Mouse (Mus musculus): ENCODE measurements around the gene Vpreb1.
"Not testable (repeated sequence)": the region's sequence is repeated elsewhere in the genome, so short reads cannot be mapped to it uniquely, and the experiment has no call there.

Gene Vpreb1

DNA sequence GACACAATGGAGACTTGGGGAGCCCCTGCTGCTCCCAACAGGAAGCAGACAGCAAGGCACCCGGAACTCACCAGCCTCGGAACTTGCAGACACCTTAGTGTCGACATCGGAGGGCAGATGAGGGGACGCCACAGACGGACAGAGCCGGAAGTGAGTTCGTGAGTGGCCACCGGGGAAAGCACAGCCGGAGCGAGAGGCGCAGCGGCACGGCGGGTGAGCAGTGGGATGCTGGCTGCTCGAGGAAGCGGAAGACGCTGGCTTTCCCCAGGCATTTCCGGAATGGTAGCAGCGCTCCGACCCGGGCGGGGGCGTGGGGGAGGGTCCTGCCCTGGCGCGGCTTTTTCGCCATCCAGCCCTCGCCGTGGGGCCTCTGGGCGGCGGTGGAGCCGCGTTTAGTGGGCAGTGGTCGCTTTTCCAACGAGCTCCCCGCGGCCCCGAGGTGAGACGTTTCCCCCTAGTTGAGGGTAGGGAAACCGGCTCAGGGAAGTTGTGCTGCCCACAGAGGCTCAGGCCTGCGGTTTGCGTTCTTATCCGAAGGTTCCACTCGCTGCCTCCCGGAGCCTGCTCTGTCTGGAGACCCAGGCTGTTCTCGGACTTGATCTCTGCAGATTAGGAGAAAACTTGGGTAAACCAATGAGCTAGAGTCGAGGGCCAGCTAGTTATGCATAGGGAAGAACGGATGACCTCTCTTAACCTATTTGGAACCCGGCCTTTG is at the start of gene Vpreb1, which contains the start of gene Top3b:
TSS of gene Vpreb1 (minus strand) at position 227 of the 715 bp plus-strand sequence.
TSS of gene Top3b (plus strand) at position 120 of the 715 bp plus-strand sequence.
- DNase-seq (ENCODE audit: low spot score in 2 of 2) = peak; percentile 89 to 90

DNA sequence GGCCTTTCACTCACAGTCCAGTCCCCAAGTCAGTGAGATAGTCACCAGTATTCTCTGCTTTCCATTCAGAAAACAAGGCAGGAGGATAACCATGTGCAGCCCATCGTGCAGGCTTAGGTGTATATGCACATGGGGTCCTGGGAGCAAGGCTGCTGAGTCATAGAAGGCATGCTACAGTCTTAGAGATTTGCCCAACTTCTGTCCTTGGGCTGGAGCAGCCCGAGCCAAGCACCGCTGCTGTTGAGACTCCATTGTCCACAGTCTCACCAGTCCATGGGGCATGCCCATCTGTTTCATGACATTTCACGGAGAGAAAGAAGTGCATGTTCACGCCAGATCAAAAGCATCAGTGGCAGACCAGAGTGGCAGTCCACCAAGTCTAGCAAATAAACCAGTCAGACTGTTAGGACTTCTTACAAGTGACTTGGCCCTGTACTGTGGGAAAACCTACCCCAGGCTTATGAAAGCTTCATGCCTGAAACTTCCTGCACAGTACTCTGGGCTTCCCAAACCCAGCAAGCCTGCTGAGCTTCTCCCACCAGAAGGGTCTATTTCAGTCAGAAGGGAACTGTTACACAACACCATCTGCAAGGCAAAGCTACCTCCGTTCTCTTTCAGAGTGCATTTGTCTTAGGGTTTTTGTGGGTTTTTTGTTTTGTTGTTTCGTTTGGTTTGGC is 47.9 kb upstream of the Vpreb1 start:
- DNase-seq (ENCODE audit: low spot score in 2 of 2) = no peak

DNA sequence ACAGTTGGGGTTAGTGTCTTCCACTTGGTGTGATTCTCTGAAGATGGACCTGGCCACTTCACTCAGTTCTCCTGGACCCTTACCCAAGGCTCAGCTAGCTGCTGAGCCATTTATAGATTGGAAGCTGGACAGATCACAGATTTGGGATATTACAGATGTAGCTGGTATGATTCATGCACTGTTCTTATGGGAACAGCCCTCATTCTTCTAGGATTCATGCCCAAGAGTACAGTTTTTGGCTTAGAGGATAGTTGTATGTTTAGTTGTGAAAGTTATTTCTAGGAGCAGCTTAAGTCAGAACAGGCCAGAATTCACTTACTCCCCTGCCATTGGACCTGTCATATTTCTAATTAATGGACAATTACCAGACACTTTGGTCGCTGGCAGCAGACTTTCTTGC is 42.8 kb upstream of the Vpreb1 start:
- DNase-seq (ENCODE audit: low spot score in 2 of 2) = no peak

DNA sequence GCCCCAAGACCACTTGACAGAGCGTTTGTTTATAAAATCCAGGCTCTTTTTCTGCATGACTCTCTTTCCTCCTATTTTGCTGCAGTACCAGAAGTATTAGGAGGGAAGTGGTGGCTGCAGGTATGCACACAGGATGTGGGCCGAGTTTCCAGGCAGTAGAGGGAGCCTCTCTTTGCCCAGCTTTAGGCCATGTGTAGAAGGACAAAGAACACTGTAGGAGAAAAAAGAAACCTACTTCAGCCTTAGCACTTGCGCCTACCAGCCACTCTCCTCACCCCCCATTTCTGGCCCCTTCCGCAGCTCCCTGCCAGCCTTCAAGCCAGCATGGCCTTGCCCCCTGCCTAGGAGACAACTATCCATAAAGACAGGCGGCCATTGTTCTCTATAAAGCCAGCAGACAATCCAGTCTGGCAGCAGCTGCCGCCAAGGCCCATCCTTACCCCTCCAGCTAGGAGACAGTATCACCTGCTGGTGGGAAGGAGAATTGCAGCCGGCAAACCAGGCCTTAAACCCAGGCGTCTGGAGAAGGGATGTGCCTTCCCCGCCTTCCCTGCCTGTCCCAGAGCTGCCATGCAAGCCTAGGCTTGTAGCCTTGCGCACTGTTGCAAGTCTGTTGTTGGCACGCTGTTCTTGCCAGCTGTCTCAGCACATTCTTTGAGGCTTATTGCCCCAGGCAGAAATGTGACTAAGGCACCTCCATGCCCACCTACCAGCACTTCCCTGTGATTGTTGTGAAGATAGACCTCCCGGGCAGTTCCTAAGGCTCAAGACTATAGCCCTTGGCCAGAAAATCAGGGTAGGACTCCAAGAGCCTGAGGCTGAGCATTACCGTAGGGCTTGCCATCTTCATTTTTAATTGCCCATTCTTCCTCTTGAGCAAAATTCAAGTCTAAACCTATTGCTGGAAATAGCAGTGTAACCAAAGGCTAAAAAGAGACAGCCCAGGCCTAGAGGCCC is 41.3 kb upstream of the Vpreb1 start:
- DNase-seq (ENCODE audit: low spot score in 2 of 2) = peak; percentile 68 to 74

DNA sequence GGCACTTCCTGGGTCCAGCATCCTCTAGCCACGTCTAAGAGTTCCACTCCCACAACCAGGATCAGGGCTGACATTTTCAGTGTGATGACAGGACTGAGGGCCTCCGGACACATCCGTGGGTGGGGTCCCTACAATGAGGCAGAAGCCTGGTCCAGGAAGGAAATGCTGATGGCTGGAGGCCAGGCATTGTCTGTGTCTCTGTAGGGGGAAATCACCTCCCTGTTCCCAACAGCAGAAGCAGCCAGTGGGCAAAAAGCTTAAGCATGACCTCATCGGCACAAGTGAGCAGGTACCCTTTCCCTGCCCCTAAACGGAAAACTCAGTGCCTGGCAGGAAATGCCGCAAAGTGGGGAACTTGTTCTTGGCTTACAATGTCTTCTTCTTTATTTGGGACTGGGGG is 37.2 kb upstream of the Vpreb1 start:
- no peak for DNase-seq (ENCODE audit: low spot score in 2 of 2)

DNA sequence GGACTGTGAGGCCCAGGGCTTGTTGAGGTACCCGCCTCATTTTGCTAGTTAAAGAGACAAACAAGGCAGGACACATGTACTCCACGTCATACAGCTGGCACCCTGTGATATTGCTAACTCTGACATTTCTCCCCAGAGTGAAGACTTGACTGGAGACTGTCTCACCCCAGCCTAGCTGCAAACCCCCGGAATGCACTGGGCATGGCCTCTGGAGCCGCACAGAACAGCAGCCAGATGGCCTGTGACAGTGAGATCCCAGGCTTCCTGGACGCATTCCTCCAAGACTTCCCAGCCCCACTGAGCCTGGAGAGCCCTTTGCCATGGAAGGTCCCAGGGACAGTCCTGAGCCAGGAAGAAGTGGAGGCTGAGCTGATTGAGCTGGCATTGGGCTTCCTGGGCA is 32.5 kb upstream of the Vpreb1 start:
- DNase-seq (ENCODE audit: low spot score in 2 of 2) = no peak

DNA sequence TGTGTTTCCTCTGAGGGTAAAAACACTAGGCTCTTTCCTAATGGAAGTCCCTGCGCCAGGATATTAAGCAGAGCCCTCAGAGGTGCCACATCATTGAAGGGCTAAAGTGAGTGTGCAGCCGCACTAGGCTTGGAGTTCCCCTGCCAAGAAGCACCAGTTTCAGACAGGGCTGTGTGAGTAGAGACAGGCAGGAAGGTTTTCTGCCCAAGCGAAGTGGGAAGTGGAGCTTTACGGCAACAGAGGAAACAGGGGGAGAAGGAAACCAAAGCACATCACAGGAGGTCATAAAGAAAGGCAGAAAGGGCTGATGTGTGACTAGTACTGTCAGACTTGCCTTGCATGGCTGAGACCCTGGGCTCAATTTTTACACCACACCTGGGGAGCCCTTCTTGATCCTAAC is 31.7 kb upstream of the Vpreb1 start:
- no peak for DNase-seq (ENCODE audit: low spot score in 2 of 2)

DNA sequence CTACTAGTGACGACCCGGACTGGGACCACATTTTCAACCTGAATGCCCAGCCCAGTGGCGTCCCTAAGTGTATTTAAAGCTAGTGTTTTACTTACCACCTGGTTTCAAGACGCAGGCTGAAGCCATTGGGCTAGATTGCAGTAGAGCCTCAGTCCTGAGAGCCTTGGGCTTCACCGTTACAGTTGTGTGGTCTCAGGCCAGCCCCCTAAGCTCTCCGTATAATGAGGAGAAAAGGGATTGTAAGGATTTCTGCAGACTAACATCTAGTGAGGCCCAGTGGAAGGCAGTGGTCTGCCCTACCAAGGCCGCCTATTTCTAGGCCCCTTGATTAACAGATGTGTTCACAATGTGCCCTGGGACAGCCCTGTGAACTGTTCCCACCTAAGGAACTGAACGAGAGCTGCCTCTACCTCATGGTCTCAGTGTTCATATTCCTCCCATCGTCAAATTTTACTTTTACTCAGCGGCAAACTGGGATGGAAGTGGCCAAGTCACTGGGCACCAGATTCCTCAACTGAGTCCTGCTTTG is 26.5 kb upstream of the Vpreb1 start:
- DNase-seq (ENCODE audit: low spot score in 2 of 2) = no peak

DNA sequence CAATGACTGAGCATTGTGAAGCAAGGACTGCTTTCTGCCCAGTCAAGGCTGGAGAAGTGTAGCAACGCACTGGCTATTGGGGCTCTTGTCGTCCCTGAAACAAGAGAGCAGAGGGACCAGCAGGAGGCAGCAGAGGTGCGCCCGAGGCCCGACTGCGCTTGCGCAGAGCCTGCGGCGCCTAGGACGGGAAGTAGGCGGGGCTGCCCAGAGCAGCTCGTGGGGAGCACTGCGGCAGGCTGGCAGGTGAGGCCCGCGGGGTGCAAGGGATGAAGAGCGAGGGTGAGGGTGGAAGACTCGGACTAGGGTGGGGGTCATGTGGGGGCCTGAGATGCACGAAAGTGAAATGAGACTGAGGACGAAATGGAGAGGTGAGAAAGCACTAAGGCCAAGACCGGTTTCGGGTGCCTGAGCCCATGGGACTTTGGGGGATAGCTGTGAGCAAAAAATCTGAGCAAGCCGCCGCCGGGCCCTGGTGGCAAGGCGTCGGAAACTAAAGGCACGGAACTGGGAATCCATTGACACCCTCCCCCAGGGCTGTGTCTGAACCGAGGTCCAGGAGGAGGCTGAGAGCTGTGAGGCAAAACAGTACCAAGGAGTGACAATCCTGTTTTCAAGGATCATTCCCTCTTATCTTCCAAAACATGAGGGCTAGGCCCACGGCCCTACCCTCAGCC is 25.9 kb upstream of the Vpreb1 start, which contains the start of gene Ppm1f:
TSS of gene Ppm1f (plus strand) at position 88 of the 674 bp plus-strand sequence.
- peak; percentile 86 to 93 for DNase-seq (ENCODE audit: low spot score in 2 of 2)

DNA sequence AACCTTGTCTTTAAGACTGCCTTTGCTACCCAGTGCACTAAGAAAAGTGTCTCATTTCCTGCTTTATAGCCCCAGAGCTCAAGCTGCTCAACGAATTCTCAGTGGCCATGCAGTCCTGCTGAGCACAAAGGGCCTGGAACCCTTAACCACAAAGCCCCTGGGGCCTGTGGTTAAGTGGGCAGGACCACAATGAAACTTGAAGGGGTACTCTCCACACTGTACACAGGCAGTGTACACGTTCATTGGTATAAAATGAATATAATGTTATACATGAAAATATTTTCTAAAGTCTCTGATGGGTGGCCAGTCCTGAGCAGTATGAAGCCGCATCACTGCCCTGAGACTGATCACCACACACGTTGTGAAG is 25.4 kb upstream of the Vpreb1 start:
- no peak for DNase-seq (ENCODE audit: low spot score in 2 of 2)

DNA sequence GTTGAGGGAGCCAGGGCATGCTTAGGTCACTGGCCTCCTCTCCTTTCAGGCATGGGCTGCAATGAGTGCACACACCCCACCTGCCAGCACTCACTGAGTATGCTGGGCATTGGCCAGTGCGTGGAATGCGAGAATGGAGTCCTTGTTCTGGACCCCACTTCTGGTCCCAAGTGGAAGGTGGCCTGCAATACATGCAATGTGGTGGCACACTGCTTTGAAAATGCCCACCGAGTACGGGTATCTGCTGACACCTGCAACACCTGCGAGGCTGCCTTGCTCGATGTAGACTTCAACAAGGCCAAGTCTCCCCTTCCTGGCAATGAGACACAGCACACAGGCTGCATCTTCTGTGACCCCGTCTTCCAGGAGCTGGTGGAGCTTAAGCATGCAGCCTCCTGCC is 21.7 kb upstream of the Vpreb1 start:
- no peak for DNase-seq (ENCODE audit: low spot score in 2 of 2)

DNA sequence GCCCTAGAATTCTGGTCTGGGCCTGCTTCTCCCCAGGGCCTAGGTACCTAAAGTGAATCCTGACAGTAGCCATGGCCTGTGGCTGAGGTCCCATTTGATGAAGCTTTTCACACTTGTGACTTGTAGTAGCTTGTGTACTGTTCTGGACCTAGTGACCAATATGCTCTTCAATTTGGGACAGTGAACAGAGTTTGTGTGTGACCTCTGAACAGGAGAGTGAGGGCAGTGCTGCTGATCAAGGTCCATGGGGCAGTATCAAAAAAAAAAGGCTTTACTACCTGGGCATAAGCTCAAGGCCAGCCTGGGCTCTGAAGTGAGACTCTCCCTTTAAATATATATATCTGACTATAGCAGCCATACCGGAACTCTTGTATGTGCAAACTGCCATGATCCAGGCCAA is 17.7 kb upstream of the Vpreb1 start:
- DNase-seq (ENCODE audit: low spot score in 2 of 2) = no peak

DNA sequence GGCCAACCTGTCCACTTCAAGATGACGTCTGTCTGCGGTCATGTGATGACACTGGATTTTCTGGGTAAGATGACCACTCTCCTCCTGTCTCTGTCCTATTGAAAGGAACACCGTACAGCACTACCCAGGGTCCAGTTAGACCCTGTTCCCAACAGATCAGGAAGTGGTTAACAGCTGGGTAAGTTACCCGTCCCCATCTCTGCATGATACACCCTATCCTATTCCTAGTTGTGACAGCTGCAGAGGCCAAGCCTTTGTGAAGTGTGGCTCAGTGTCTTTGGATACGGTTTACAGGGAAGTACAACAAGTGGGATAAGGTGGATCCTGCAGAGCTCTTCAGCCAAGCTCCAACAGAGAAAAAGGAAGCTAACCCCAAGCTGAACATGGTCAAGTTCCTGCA is 8.4 kb upstream of the Vpreb1 start:
- no peak for DNase-seq (ENCODE audit: low spot score in 2 of 2)

DNA sequence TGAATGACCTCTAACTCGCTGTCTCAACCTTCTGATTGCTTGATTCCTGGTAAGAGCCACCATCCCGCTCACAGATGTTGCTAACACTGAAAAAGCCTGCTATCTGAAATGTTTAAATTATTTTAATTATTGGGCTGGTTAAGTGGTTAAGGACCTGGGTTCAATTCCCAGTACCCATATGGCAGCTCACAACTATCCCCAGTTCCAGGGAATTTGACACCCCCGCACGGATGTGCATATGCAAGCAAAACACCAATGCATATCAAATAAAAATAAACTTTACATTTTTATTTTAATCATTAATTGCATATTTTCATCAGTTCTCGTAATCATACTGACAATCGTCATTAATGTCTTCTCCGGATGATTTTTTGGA is 414 bp downstream of the Vpreb1 start:
- no peak for DNase-seq (ENCODE audit: low spot score in 2 of 2)

DNA sequence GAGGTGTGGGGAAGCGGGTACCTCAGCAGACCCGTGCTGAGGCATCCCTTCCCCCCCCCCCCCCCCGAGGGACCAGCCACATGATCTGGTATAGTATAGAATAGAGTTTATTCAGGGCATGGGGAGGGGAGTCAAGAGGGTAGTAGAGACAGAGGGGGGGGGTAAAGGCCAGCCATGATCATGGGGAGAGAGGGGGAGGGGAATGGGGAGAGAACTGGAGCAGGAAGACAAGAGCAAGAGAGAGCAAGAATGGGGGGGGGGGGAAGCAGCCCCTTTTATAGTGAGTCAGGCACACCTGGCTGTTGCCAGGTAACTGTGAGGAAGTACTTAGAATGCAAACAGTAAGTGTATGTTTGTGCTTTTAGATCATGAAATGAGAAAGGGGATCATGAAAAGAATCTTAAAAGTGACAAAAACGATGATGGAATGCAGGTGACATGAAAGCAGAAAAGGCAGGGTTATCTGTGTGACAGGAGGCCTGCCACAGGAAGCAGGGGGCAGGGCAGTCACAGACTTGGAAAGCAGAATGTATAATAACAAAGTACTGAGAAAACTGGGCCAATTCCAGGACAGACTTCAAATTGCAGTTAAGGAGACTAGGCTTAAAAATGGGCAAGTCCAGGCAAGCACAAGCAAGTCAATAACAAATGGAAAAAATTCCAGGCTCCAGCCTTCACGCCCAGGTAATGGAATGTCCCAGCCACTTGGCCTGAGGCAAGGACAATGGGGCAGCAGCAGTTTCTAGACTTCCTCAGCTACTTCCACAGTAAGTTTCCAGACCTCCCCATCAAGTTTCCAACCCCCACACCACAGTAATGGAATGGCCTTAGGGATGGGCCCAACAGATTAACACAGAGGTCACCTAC is 4.7 kb downstream of the Vpreb1 start:
- DNase-seq (ENCODE audit: low spot score in 2 of 2) = no peak

DNA sequence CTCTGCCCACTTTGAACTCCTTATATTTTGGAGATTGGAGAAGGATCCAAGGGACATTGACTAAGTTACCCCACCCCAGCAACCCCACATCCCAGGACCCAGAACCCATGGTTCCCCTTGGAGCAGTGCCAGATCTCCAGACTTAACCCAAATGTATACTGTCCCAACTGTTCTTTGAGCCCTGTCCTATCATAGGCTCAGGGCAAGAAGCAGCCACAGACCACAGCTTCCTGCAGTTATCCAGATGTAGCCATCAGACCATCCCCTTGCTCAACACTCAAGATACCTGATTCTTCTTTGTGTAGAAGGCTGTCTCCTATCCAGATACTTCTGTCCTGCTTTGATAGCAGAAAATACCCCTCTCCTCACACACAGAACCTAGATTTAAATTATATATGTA is 5.4 kb downstream of the Vpreb1 start:
- no peak for DNase-seq (ENCODE audit: low spot score in 2 of 2)

DNA sequence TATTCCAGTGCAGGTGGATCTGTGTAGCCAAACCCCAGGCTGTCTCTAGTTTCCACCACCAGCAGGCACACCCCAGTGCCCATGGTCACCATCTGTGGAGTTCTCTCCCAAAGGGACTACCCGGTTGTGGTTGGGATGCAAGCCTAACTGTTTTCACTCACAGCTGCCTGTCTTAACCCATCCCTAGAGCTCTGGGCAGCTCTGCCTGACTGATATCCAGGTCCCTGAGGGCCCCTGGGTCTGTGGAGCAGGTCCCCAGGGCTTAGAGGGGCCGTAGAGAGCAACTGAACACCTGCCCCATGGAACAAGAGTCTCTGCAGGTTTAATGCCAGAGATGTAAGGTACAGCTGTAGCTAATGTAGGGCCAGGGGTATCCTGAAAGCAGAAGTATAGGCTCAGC is 6.7 kb downstream of the Vpreb1 start, which contains the start of gene Igll1:
TSS of gene Igll1 (minus strand) at position 8 of the 400 bp plus-strand sequence.
- no peak for DNase-seq (ENCODE audit: low spot score in 2 of 2)

DNA sequence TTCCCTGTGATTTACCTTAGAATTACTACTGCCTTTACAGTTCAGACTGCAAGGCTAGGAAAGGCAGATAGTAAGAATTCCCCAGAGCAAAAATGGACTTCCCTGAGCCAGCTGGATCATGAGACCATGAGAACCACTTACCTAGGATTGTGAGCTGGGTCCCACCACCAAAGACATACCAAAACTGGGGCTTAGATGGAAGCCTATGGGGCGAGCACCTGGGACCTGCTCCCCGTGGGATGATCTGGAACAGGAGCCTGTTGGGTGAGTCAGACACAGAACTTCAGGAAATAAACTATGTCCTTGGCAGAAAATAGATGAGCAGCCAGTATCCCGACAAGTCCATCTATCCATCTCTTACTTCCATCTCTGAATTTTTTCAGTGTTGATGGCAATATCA is 8.4 kb downstream of the Vpreb1 start:
- DNase-seq (ENCODE audit: low spot score in 2 of 2) = no peak

DNA sequence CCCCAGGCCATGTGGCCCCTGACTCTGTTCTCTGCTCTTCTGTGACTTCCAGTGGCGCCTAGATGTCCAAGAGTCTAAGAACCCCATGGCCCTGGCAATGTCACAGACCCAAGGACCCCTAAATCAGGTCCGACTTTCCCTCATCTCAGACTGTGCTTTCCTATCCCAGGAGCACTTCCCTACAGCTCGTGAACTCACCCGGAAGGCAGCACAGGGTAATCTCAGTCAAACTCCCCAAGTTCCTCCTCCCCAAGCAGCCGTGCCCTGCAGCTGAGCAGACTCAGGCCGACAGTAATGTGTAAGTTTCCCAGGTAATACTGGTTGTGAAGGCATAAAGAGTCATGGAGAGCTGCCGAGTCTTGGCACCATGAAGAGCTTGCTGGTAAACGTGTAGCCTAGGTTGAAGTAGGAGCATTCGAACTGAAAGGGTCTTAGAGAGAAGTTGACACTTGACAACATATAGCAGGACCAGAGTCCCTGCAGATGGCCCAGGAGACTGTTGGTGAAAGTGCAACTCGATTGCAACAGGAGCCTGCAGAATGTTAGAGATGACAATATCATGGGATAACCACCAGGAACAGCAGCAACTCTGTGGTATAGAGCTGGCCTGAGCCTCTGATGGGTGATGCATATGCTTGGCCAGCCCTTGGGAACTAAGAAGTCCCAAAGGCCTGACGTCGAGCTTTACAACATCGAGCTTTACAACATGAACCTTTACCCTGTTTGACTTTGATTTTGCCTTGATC is 13.7 kb downstream of the Vpreb1 start:
- no peak for DNase-seq (ENCODE audit: low spot score in 2 of 2)

DNA sequence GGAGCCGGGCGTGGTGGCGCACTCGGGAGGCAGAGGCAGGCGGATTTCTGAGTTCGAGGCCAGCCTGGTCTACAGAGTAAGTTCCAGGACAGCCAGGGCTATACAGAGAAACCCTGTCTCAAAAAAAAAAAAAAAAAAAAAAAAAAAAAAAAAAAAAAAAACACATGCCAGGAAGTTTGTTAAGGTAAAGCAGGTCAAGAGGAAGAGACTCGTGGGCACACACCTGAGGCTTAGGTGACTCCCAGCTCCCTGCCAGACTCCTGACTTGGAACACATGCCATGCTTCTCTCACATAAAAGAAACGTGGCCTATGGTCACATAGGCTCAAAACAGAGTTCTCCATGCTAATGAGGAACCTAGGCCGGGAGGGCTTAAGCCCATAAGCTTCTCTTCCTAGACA is 14.6 kb downstream of the Vpreb1 start:
- DNase-seq (ENCODE audit: low spot score in 2 of 2) = not testable (repeated sequence)
